Mouse (Mus musculus): ENCODE data around the gene Ccdc121.

The Ccdc121 gene

GRCm38 (mm10) chr1:181511307-181511706, at the start of gene Ccdc121:
Gene Ccdc121, minus strand, starts transcription at chr1:181511451.
- DNase-seq (ENCODE audit: low read depth, low spot score), result no peak

- no peak for DNase-seq (ENCODE audit: low read depth, low spot score)
Measured at GRCm38 (mm10) chr1:181560325-181560724, 49.1 kb upstream of the Ccdc121 start.

- no peak for DNase-seq (ENCODE audit: low read depth, low spot score)
Measured at GRCm38 (mm10) chr1:181559655-181560054, 48.4 kb upstream of the Ccdc121 start.

- DNase-seq (ENCODE audit: low read depth, low spot score), result no peak
Measured at GRCm38 (mm10) chr1:181555475-181555874, 44.2 kb upstream of the Ccdc121 start.

GRCm38 (mm10) chr1:181552533-181553410, 41.5 kb upstream of the Ccdc121 start:
- DNase-seq (ENCODE audit: low read depth, low spot score), result no peak

- DNase-seq (ENCODE audit: low read depth, low spot score), result no peak
Measured at GRCm38 (mm10) chr1:181550826-181551225, 39.6 kb upstream of the Ccdc121 start.

- DNase-seq (ENCODE audit: low read depth, low spot score), result no peak
Measured at GRCm38 (mm10) chr1:181549987-181550386, 38.7 kb upstream of the Ccdc121 start.

- peak; percentile 59 for DNase-seq (ENCODE audit: low read depth, low spot score)
Measured at GRCm38 (mm10) chr1:181545044-181545772, 34.0 kb upstream of the Ccdc121 start.

- DNase-seq (ENCODE audit: low read depth, low spot score), result peak; percentile 43
Measured at GRCm38 (mm10) chr1:181543711-181544383, 32.6 kb upstream of the Ccdc121 start.

GRCm38 (mm10) chr1:181539846-181540769, 28.9 kb upstream of the Ccdc121 start:
- no peak for DNase-seq (ENCODE audit: low read depth, low spot score)

- no peak for DNase-seq (ENCODE audit: low read depth, low spot score)
Measured at GRCm38 (mm10) chr1:181537627-181538525, 26.6 kb upstream of the Ccdc121 start.

- no peak for DNase-seq (ENCODE audit: low read depth, low spot score)
Measured at GRCm38 (mm10) chr1:181535165-181535873, 24.1 kb upstream of the Ccdc121 start.

- no peak for DNase-seq (ENCODE audit: low read depth, low spot score)
Measured at GRCm38 (mm10) chr1:181529368-181529767, 18.1 kb upstream of the Ccdc121 start.

GRCm38 (mm10) chr1:181525996-181526395, 14.7 kb upstream of the Ccdc121 start:
- DNase-seq (ENCODE audit: low read depth, low spot score), result peak; percentile 75

- DNase-seq (ENCODE audit: low read depth, low spot score), result no peak
Measured at GRCm38 (mm10) chr1:181523831-181524230, 12.6 kb upstream of the Ccdc121 start.

GRCm38 (mm10) chr1:181521401-181522091, 10.3 kb upstream of the Ccdc121 start:
- DNase-seq (ENCODE audit: low read depth, low spot score), result no peak

- peak; percentile 49 for DNase-seq (ENCODE audit: low read depth, low spot score)
Measured at GRCm38 (mm10) chr1:181519137-181519536, 7.9 kb upstream of the Ccdc121 start.

- DNase-seq (ENCODE audit: low read depth, low spot score), result no peak
Measured at GRCm38 (mm10) chr1:181518046-181518445, 6.8 kb upstream of the Ccdc121 start.

Data from A20 (cell line).